Mouse (Mus musculus) kidney, postnatal 4 days (tissue): ENCODE results near the gene Gpatch2l.

Experiments used
- DNase-seq, 2 experiments: peaks; one replicate each; pipeline ENCODE4 v3.0.0; 2021; ENCODE audit warnings: mixed read lengths in 2 of 2

Gene Gpatch2l

DNA sequence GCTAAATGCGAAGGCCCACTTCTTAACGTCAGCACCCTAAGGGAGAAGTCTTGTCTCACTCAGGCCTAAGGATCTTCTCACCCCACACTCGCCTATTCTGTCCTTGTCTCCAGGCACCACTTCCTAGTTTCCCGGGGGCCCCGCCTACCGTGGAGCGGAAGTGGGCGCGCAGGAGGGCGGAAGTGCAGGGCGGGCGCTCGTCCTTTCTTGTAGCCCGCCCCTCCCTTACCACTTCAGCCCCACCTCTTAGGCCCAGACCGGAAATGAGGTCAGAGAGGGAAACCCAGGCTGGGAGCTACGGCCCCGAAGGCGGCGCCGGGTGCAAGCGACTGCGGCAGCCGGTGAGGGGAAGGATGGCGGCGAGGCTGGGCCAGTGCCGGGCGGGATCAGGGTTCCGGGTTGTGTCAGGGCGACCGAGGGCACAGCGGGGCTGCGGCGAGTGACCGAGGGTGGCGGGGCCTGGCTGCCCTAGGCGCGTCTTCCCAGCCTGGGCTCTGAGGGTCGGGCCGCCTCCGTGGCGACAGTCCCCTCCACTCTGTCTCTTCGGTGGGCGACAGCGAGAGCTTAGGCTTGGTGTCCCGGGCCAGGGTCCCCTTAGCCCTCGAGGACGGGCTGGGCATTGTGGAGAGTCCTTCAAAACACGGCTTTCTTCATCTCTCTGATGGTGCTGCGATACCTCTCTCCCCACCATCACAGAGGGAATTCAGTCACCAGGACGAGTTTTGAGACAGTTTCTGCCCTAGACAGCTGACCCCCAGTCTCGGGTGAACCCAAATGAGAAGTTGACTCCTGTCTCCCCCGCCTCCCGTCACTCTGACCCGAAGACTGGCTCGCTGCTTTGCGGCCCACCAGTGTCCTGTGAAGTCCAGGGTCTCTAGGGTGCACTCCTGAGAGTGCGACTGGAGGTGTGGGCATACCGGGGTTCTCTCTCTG is at the start of gene Gpatch2l:
Gpatch2l (plus strand) TSS at position 255 of the 933 bp plus-strand sequence.
- DNase-seq, result peak; percentile 96 to 97

DNA sequence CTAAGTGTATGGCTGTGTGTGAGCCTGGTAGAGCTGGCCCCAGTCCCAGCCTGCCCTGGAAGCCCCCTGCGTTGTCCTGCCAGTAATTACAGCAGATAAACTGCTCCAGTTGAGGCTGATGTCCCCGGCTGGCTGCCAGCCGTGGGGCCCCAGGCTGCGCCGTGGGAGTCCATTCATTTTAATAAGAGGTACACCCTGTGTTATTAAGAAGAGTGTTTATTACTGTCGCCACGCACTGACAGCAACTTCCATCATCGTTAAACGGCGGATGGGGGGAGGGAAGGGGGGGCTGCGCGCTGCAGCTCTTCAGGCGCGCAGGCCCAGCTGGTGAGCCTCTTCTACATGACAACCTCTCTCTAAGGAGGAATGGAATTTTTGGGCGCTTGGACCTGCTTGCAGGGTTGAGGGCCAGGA is 49.6 kb upstream of the Gpatch2l start:
- DNase-seq, result peak; percentile 18 to 25

DNA sequence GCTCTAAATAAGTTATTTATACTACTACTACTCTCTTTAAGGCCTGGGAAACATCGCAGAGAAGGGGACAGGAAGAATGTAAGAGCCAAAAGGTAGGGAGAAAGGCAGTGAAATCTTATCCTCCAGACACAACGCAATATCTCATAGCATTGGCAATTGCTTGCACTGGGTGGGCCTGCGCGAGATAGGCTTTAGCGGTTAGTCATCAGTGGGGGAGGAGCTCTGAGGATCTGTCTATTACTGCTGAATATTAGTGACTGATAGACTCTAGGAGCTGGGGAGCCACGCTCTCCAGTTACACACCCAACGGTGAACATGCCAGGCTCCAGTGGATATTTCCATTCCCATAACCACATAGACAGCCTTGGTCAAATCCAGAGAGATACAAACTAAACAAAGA is 44.7 kb upstream of the Gpatch2l start:
- DNase-seq, result no peak

DNA sequence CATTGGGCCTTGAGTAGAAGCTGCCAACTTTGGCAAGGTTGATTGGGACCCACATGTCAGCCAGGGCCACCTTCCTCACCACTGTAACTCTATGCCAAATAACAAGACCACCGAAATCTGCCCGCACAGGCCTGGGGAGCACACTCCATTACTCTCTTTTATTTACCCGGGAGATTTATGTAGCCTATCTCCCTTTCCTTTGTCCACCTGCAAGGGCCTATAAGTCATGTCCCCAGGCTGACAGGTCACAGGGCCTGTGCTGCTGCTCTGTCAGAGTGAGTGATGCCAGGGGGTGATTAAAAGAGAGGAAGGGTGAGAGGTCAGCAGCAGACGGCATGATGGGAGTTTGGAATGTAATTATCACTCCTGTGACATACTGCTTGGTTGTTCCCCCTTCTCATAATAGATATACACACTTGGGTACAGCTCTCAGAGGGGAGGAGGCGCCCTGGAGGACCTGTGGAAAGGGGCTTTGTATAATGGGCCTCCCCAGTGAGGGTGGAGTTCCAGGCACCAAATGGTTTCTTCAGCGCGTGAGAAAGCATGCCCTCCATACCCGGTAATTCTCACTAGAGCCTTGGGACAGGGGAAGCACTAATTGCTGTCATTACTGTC is 38.1 kb upstream of the Gpatch2l start:
- no peak for DNase-seq

DNA sequence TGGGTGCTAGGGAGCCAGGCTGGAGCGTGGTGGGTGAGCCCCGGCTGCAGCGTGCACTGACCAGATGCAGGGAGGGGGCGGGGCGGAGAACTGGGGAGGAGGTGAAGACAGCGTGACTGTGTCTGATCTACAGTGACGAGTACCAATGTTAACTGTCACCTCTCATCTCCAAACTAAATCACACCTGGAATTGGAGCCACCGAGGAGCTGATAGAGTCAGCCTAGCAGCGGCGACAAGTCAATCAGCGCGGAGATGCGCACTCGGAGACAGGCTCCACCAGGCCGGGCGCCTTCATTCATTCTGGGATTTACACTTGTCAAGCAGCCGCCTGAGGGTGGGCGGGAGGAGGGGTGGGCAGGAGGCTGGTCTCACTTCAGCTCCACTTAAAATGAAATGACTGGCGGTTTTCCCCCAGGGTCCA is 30.5 kb upstream of the Gpatch2l start:
- DNase-seq, result no peak

DNA sequence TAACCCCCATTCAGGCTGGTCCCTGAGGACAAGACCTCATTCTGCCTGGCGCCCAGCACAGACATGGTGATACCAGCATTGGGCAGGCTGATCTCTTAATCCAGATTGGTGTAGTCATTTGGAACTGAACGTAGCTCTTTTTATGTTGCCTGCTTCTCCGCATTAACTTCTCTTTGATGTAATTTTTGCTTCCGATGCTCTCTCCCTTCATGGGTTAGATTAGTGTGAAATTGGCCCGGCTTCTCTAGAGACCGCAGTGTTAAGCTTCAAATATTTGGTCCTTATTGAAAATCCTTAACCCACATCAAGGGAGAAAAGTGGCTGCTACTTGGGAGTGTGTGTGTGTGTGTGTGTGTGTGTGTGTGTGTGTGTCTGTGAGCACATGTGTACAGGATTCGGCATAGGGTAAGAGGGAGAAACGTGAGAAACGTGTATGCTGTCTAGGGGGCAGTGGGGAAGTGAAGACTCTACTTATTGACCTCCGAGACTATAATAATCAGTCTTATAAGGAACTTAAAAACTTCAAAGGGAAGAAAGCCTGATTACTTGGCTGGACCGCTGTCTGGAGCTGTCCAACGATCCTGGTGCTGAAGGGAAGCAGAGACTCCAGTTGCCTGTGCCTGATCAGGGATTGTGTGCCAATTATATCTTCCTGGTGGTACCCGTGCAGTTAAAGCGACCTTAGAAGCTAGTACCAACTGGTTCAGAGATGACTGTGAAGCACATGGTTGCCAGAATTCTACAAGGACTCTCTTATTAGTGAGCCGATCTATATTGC is 28.8 kb upstream of the Gpatch2l start:
- DNase-seq, result peak; percentile 89 to 91

DNA sequence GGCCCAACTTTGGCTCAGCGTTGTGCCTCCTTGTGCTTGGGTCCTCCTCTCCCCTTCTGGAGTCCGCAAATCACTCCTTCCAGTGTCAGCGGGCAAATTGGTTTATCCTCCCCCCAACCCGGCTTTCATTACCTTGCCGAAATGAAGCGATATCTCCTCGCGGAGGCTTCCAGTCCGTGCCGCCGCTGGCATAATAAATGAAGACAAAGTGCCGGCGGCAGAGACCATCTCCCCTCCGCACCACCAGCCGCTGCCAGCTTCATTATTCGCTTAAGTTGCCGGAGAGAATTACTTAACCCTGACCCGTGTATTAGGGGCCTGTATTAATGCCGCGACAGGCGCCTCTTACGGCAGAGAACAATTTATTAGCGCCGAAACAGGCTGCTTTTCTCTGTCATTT is 27.5 kb upstream of the Gpatch2l start:
- DNase-seq, result no peak

DNA sequence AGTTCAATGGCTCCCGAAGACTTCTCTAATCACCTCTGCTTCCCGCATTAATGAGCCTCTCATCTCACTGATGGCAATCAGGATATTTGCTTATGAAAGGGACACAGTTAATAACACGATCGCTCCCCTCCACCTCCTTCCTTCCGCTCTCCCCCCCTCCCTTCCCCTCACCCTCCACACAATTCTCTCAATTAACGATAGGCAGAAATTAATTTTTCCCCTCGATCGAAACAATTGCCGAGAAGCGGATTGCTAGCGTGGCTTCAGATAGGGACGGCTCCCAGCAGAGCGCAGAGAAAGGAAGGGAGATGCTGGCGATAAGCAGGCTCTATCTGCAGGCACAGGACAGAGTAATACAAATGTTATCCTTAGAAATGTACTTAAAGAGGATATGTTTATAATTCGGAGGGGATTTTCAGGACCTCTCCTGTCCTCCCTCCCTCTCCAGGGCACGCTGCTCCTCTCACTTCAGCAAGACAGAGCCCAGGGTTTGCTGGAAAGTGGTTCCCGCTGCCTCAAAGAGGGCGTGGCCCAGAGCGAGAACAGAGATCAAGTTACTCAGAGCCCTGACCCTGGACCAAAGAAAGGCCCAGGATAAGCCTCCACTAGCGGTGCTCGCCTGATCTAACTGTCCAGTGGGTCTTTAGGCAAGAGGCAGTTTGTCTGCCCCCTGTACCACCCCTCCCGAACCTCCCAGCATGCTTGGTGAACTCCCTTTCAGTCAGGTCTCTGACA is 24.8 kb upstream of the Gpatch2l start:
- DNase-seq, result peak; percentile 21 to 23

DNA sequence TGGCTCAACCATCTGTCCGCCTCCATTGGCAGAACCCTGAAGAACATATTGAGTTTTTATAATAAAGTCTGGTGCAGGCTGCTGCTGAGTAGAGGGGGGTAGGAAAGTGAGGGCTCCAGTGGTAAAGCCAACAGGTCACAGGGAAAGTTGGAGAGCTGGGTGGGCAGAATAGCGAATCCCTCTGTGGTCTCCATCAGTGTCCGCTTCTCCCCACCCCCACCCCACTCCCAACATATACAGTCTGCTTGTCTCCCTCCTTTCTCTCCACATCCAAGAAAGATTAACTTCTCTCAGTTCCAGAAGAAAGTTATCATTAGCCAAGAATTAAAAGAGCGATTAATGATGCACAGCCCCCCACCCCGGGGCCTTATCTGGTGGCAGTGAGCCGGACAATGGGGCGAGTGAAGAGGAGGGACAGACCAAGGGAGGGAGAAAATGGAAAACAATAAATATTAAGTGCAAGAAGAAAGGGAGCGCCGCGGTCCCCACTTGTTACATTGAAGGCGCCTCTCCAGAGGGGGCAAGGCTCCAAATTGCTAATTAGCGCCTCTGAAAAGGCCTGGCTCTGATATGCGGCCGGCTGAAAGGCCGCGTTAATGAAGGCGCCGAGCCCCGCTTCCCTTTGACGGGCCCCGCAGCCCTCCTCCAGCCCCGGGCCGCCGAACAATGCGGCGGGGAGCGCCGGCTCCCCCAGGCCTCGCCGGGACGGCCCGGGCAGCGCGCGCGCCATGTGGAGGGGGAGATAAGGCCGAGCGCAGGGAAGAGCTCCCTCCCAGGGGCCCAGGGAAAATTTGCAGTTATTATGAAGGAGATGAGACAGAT is 21.2 kb upstream of the Gpatch2l start:
- DNase-seq, result peak; percentile 8 to 12

DNA sequence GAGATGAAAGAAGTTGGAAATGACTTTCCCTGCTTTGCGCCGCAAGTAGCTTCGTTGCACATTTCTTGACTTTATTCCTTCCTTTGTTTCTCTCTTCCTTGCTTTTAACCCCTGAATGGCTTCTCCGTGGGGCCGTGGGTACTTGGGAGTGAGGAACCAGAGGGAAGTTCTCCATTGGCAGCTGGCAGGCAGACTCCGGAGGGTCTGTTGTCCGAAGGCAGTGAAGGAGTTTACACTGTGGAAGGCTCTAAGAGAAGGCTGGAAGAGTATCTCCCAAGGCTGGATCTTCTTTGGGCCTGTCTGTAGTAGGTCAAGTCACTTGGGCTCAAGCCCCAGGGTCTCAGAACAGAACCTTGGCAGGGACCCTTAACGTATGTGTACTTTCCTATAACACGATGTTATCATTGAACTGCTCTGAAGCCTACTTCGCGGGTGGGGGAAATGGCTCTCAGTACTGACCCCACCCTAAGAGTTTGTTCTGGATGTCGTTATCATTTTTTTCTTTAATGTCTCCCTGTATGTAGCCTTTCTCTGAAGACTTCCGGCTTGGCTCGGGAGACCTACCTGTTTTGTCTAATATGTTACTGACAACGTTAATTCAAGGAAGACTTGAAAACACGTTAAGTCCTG is 20.5 kb upstream of the Gpatch2l start:
- no peak for DNase-seq

DNA sequence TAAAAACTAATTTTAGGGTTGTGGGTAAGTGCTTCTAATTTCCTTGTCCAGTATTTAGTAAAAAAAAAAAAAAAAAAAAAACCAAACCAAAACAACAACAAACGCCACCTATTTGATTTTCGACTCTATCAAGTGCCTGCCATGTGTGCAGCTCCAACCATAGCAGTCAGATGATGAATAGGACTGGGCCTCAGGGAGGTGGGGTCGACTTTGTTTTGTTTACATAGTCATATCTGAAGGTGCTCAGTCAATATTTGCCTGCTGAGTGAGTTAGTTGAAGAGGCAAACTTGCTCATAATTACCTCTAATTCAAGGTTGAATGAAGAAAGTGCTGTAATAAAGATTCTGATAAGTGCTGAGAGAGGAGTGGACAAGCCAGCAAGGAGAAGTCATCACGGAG is 7.4 kb upstream of the Gpatch2l start:
- DNase-seq, result no peak

DNA sequence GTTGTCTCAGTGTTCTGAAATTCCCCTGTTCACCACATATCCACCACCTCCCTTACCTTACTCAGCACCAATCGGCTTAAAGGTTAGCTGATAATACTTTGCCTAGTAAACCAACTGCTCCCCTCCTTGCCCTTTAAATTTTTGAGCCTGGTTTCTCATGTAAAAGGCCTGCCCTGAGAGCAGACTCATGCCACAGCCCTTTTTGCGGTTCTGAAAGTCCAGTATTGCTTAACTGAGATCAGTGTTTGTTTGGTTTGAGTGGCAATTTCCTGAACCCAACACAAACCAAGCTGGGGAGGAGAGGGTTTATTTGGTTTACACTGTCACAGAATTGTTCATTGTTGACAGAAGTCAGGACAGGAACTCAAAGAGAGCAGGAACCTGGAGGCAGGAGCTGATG is 2.9 kb upstream of the Gpatch2l start:
- DNase-seq, result no peak

DNA sequence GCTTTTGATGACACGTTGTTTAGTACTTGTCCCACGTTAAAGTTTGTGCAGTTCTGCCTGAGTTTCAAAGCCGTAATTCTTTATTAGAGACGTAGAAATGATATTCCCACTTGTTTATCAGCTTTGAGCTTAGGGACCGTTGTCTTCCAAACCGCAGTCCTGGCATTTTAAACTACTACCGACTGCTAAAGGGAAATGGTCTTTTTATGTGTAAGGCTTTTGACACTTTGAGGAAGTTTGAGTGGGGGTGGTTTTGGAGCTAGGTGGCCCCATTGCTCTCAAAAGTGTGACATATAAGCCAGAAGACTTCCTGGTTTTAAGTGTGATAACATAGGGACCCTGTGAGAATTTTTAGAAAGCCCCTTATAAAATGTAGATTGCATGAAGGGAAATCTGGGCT is 905 bp downstream of the Gpatch2l start:
- no peak for DNase-seq

DNA sequence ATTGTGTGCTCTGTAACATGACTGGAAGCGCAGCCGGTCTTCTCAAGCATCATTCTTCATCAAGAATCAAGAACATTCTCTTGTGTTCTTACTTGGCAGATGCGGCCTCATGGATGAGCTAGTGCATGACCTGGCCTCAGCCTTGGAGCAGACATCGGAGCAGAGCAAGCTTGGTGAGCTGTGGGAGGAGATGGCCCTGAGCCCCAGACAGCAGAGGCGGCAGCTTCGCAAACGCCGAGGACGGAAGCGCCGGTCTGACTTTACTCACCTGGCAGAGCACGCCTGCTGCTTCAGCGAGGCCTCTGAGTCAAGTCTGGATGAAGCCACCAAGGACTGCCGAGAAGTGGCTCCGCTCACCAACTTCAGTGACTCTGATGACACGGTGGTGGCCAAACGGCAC is 2.3 kb downstream of the Gpatch2l start:
- DNase-seq, result no peak

DNA sequence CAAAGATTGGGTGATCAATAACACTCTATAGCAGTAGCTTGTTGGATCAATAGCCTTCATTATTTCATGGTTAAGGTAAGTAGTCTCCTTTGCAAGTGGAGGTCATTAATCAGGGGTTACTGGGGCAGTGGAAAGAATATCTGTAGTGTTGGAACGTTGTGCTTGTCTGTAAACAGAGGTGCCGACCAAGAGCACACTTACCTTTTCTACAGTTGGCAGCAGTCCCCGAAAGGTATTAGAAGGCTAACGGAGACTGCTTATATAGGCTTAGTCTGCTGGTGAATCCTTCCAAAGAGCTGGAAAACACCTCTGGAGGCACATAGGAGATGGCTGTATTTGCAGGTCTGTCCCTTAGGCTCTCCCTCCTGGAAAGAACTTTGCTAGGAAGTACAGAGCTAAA is 8.5 kb downstream of the Gpatch2l start:
- no peak for DNase-seq

DNA sequence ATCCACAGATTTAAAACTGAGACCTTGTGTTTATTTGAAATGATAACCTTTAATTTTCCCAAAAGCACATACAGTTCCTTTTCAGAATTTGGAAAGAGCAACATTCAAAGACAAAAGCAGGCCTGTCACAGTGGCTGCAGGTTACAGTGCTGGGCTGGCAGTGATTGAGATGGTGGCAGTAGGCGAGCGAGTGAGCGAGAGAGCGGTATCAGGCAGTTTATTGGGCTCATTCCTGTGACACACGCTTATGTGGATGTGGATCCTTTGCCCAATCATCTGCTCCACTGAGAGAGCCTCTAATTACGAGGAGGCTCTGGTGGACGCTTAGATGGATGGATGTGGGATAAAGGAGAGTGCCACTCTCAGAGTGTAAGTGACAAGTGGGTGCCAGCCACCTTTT is 13.3 kb downstream of the Gpatch2l start:
- no peak for DNase-seq

DNA sequence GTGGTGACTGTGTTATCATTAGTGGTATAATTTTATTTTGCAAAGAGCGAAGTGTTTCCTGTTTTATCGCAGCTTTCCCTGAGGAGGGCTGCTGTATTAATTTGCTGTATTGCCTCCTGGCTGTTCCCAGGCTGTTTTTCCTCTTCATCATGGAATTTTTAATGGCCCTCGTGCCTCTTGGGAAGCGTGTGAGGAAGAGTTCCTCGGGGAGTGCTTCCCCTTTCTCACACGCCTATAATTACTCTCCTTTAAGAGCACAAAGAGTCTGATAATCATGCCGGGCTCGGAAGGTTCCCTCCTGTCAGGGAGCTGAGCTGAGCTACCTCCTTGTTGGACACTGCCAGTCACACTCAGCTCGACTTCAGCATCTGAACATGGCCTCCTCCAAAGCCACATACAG is 30.0 kb downstream of the Gpatch2l start:
- DNase-seq, result peak in 1 of 2 experiments; percentile 12

DNA sequence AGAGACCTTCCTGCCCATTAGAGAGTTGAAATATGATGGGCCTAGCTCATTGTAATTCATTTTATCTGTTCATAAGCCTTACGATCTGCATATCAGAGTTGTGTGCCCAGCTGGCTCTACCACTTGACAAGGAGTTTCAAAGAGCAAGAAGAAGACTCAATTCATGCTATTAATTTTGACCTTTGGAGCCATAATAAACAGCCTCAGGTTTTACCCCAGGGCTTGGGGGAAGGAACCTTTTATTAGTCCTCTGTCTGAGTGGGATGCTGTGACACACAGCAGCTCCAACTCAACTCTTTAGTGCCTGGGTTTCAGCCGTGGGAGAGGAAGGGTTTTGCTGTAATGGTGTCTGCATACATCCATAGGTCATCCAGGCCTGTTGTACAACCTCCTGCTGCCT is 32.6 kb downstream of the Gpatch2l start:
- DNase-seq, result no peak

DNA sequence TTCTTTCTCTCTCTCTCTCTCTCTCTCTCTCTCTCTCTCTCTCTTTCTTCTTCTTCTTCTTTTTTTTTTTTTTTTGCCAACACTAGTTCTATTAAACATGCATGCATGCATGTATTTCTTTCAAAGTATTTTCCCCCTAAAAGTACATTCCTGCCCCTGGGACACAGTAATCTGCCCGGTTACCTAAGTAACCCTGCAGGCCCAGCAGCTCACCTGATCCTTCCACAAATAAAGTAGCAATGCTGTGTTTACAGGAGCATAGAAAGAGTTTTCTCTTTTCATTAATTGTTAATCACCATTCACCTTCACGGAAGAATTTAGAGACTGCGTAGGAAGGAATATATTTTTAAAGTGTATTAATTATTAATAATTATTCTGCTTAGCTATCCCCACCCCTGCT is 34.1 kb downstream of the Gpatch2l start:
- DNase-seq, result no peak

DNA sequence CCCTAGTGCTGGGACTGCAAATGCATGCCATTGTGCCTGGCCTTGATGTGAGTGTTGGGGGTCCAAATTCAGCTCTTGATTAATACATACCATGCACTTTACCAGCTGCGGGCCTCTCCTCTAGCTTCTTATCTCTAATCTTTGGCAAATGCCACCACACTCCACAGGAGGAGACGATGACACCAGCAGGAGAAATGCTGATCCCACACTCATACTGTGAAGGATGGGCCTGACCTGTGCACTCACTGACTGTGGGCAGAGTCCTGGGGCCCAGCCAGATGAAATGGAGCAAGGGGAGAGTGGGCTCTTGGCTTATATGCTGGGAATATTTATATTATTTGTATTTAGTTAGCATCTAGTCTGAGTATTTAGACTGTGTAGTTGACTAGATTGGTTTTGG is 34.8 kb downstream of the Gpatch2l start:
- no peak for DNase-seq

DNA sequence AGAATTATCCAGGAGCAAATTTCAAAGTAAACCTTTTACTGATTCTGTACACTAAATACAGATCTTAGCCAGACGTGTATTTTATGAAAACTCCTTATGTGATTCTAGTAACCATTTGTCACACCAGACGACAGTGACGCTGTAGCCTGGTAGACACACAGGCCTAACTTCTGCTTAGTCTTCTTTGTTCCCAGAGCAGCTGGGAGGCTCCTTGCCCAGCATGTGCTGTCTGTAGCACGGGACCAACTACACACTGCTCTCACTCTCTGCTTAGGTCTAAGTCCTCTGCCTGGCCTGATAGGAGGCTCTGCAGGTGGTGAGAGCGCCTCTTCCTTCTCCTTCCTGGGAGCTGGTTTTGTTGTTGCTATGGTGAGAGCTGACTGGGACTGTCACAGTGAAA is 35.2 kb downstream of the Gpatch2l start:
- DNase-seq, result no peak
